Comparison of ENCODE assay signal across 14 mouse cellular contexts in genomic region chr11:102439093-102440082, GRCm38 (mm10). TPM values are rescaled to one million over a fixed set of nuclear protein-coding genes. Genes with fewer than 3 reads are reported as not detected.
DNase-seq lines count a peak whose midpoint lies in the region; ATAC-seq and TF ChIP-seq lines count a peak whose summit lies in the region.
"Had no signal": no experiment of that assay in that cellular context is flagged by ENCODE, and none has a peak within 500 bp of the region (broad histone marks: within the 10 kb centered on the region; RNA-seq: fewer than 3 reads in every experiment).

No protein-coding gene starts in this region.

- peaks cover 92% of the 10 kb centered on the region for H3K36me3 ChIP-seq in limb, embryonic 12.5 days
- H3K36me3 ChIP-seq in limb, embryonic 10.5 days: peaks cover 98% of the 10 kb centered on the region
- peaks cover 78% of the 10 kb centered on the region for H3K36me3 ChIP-seq in forebrain, postnatal 0 days (ENCODE audit: insufficient read depth)

- 74% methylated on average over 14 of the region's 14 CpGs for WGBS in limb, embryonic 12.5 days
- WGBS in limb, embryonic 10.5 days: 75% methylated on average over 14 of the region's 14 CpGs
- 71% methylated on average over 14 of the region's 14 CpGs for WGBS in forebrain, postnatal 0 days

- H3K4me2 ChIP-seq in limb, embryonic 12.5 days: peak overlapping the region; percentile 79; the same call in 1 of the 2 replicates
- no peak overlapping the region for H3K4me2 ChIP-seq in forebrain, postnatal 0 days (ENCODE audit: low read depth)

- peak; percentile 92 for DNase-seq in heart, adult 11 months
- DNase-seq in heart, adult 9 months (ENCODE audit: low spot score in 2 of 2): no peak
- no peak for DNase-seq in limb, embryonic 10.5 days (ENCODE audit: low spot score)
- DNase-seq in cerebellum, adult 9-10 months: peak; percentile 87
- DNase-seq in forebrain, postnatal 0 days: no peak
- no peak for DNase-seq in kidney, adult 9 months
- DNase-seq: B cell, adult 2 months; gastrocnemius, postnatal 36 days; lung, adult 2 months; retina, postnatal 1 day; thymus, adult 2 months had no signal

- no peak overlapping the region for H3K9ac ChIP-seq in limb, embryonic 12.5 days (replicated peaks)
- H3K9ac ChIP-seq in forebrain, postnatal 0 days: 0 out of 2 replicates have a peak overlapping the region, but pooled peaks have one; percentile 47

- no peak overlapping the region for H3K4me3 ChIP-seq in limb, embryonic 12.5 days (replicated peaks)
- H3K4me3 ChIP-seq in limb, embryonic 10.5 days: no peak overlapping the region
- H3K4me3 ChIP-seq in forebrain, postnatal 0 days (ENCODE audit: low read depth, low read length): no peak overlapping the region

- no peaks in the 10 kb centered on the region for H3K9me3 ChIP-seq in limb, embryonic 12.5 days
- H3K9me3 ChIP-seq in limb, embryonic 10.5 days (replicated peaks): no peaks in the 10 kb centered on the region
- no peaks in the 10 kb centered on the region for H3K9me3 ChIP-seq in forebrain, postnatal 0 days (ENCODE audit: low read length)

- TF ChIP-seq CTCF in forebrain, postnatal 0 days (IDR thresholded peaks at IDR 0.05; ENCODE audit: low read depth): no peak

- H3K27ac ChIP-seq in limb, embryonic 12.5 days: no peak overlapping the region
- H3K27ac ChIP-seq in limb, embryonic 10.5 days: no peak overlapping the region
- peak overlapping the region; percentile 45; the same call in 1 of the 2 replicates for H3K27ac ChIP-seq in forebrain, postnatal 0 days (ENCODE audit: low read depth, low read length)

- ATAC-seq in limb, embryonic 12.5 days (ENCODE audit: insufficient number of reproducible peaks, insufficient read depth, low FRiP score, low TSS enrichment, low read depth): no peak
- no peak for ATAC-seq in forebrain, postnatal 0 days
- no peak for ATAC-seq in granulocyte monocyte progenitor cell, adult 5-6 weeks (replicated peaks; ENCODE audit: poor library complexity, severe bottlenecking)
- ATAC-seq: inflammation-experienced regulatory T-cells, adult 6 months had no signal

- peaks cover 26% of the 10 kb centered on the region for H3K4me1 ChIP-seq in limb, embryonic 12.5 days (replicated peaks)
- peaks cover 33% of the 10 kb centered on the region for H3K4me1 ChIP-seq in limb, embryonic 10.5 days
- H3K4me1 ChIP-seq in forebrain, postnatal 0 days (ENCODE audit: insufficient read depth): peaks cover 14% of the 10 kb centered on the region

- H3K27me3 ChIP-seq in limb, embryonic 12.5 days: peaks cover 36% of the 10 kb centered on the region
- H3K27me3 ChIP-seq in limb, embryonic 10.5 days (ENCODE audit: low read depth, poor library complexity, severe bottlenecking): peaks cover 31% of the 10 kb centered on the region
- H3K27me3 ChIP-seq in forebrain, postnatal 0 days (ENCODE audit: insufficient read depth, low read length): no peaks in the 10 kb centered on the region

RNA-seq across cellular contexts. Expression of gene Fam171a2, which starts 8.1 kb away (rescaled TPM):
- polyA plus RNA-seq in limb, embryonic 12.5 days (2016; fragmentation: Nextera tagmentation; extraction: Ambion mirVana): 9.7 and 10.7 TPM in 2 replicates
- polyA plus RNA-seq in limb, embryonic 10.5 days (2016; fragmentation: Nextera tagmentation; extraction: Ambion mirVana): 3.7 and 4.2 TPM in 2 replicates
- 351 and 361 TPM in 2 replicates for total RNA-seq in forebrain, postnatal 0 days (2014; rRNA removed)
- 26.2 and 26.9 TPM in 2 replicates for polyA plus RNA-seq in forebrain, postnatal 0 days (2015; fragmentation: Nextera tagmentation; extraction: Ambion mirVana)
- not detected in 2 replicates for total RNA-seq in granulocyte monocyte progenitor cell, adult 5-6 weeks (2014; fragmentation: Nextera tagmentation)
- total RNA-seq in granulocyte monocyte progenitor cell, adult 5-6 weeks (2017): not detected in 2 replicates
- polyA plus RNA-seq: inflammation-experienced regulatory T-cells, adult 6 months had no signal

RNA-seq across cellular contexts. Expression of gene Grn, which starts 9.3 kb away (rescaled TPM):
- 101 and 106 TPM in 2 replicates for polyA plus RNA-seq in limb, embryonic 12.5 days (2016; fragmentation: Nextera tagmentation; extraction: Ambion mirVana)
- 78.5 and 93.2 TPM in 2 replicates for polyA plus RNA-seq in limb, embryonic 10.5 days (2016; fragmentation: Nextera tagmentation; extraction: Ambion mirVana)
- 49.5 and 66.2 TPM in 2 replicates for total RNA-seq in forebrain, postnatal 0 days (2014; rRNA removed)
- 72.3 and 86.6 TPM in 2 replicates for polyA plus RNA-seq in forebrain, postnatal 0 days (2015; fragmentation: Nextera tagmentation; extraction: Ambion mirVana)
- 110 and 152 TPM in 2 replicates for total RNA-seq in granulocyte monocyte progenitor cell, adult 5-6 weeks (2014; fragmentation: Nextera tagmentation)
- 38.6 and 48.3 TPM in 2 replicates for total RNA-seq in granulocyte monocyte progenitor cell, adult 5-6 weeks (2017)

RNA-seq across cellular contexts. Expression of gene Itga2b, which starts 30.5 kb away (rescaled TPM):
- 6.9 and 7.0 TPM in 2 replicates for polyA plus RNA-seq in limb, embryonic 12.5 days (2016; fragmentation: Nextera tagmentation; extraction: Ambion mirVana)
- 4.6 and 5.3 TPM in 2 replicates for polyA plus RNA-seq in limb, embryonic 10.5 days (2016; fragmentation: Nextera tagmentation; extraction: Ambion mirVana)
- total RNA-seq in forebrain, postnatal 0 days (2014; rRNA removed): 2.2 and 3.7 TPM in 2 replicates
- 8.7 and 12.4 TPM in 2 replicates for polyA plus RNA-seq in forebrain, postnatal 0 days (2015; fragmentation: Nextera tagmentation; extraction: Ambion mirVana)
- 12.4 and 17.1 TPM in 2 replicates for total RNA-seq in granulocyte monocyte progenitor cell, adult 5-6 weeks (2014; fragmentation: Nextera tagmentation)
- total RNA-seq in granulocyte monocyte progenitor cell, adult 5-6 weeks (2017): 14.4 and 14.7 TPM in 2 replicates

RNA-seq across cellular contexts. Expression of gene Slc25a39, which starts 31.6 kb away (rescaled TPM):
- 164 and 174 TPM in 2 replicates for polyA plus RNA-seq in limb, embryonic 12.5 days (2016; fragmentation: Nextera tagmentation; extraction: Ambion mirVana)
- 209 and 242 TPM in 2 replicates for polyA plus RNA-seq in limb, embryonic 10.5 days (2016; fragmentation: Nextera tagmentation; extraction: Ambion mirVana)
- total RNA-seq in forebrain, postnatal 0 days (2014; rRNA removed): 96.3 and 114 TPM in 2 replicates
- 120 and 129 TPM in 2 replicates for polyA plus RNA-seq in forebrain, postnatal 0 days (2015; fragmentation: Nextera tagmentation; extraction: Ambion mirVana)
- total RNA-seq in granulocyte monocyte progenitor cell, adult 5-6 weeks (2014; fragmentation: Nextera tagmentation): 99.0 and 163 TPM in 2 replicates
- total RNA-seq in granulocyte monocyte progenitor cell, adult 5-6 weeks (2017): 51.4 and 53.9 TPM in 2 replicates

RNA-seq across cellular contexts. Expression of gene Rundc3a, which starts 46.2 kb away (rescaled TPM):
- 1.7 and 2.3 TPM in 2 replicates for polyA plus RNA-seq in limb, embryonic 12.5 days (2016; fragmentation: Nextera tagmentation; extraction: Ambion mirVana)
- 1.2 and 1.3 TPM in 2 replicates for polyA plus RNA-seq in limb, embryonic 10.5 days (2016; fragmentation: Nextera tagmentation; extraction: Ambion mirVana)
- total RNA-seq in forebrain, postnatal 0 days (2014; rRNA removed): 306 and 418 TPM in 2 replicates
- 118 and 121 TPM in 2 replicates for polyA plus RNA-seq in forebrain, postnatal 0 days (2015; fragmentation: Nextera tagmentation; extraction: Ambion mirVana)
- not detected in 2 replicates for total RNA-seq in granulocyte monocyte progenitor cell, adult 5-6 weeks (2014; fragmentation: Nextera tagmentation)
- total RNA-seq in granulocyte monocyte progenitor cell, adult 5-6 weeks (2017): not detected in 2 replicates
- total RNA-seq: gastrocnemius, postnatal 36 days had no signal

Comparison
In these comparisons a context has a peak if more than half of its experiments do, and no peak if none do; other contexts are left out.
1. DNase-seq: peak in heart, adult 11 months (single experiment) and cerebellum, adult 9-10 months (single experiment); none in heart, adult 9 months (0 of 2), limb, embryonic 10.5 days (single experiment), forebrain, postnatal 0 days (single experiment) and kidney, adult 9 months (single experiment).